14 mouse cellular contexts compared by ENCODE assay signal in the genomic region with DNA sequence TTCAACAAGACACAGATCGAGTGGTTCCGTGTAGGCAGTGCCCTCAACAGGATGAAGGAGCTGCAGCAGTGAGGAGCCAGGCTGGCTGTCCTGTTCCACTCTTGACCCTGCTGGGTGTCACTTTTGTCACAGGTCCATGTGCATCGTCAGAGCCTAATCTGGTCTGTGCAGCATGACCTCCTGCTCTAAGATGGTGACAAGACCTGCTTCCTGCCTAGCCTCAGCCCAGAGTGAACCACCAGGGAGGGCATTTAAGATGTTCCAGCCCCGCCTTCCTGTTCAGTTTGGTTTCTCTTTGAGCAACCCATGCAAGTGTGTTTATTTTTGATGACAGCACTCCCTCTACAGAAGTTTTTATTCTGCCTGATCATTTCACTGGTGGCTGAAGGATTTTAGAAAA. TPM values are rescaled to one million over a fixed set of nuclear protein-coding genes. Genes with fewer than 3 reads are reported as not detected.
DNase-seq lines count a peak whose midpoint lies in the region; ATAC-seq lines count a peak whose summit lies in the region.
"Had no signal": no experiment of that assay in that cellular context is flagged by ENCODE, and none has a peak within 500 bp of the region (broad histone marks: within the 10 kb centered on the region; RNA-seq: fewer than 3 reads in every experiment).

No protein-coding gene starts in this region.

- peak; percentile 21 for DNase-seq in gastrocnemius, postnatal 25 days
- DNase-seq in induced T-regulatory cell, adult 2 months (ENCODE audit: low read depth), result peak; percentile 78
- DNase-seq in natural killer cell, adult 2 months (ENCODE audit: low spot score in 2 of 2), result peak; percentile 31 to 40
- peak; percentile 14 for DNase-seq in thymus, postnatal 0 days (ENCODE audit: low spot score)

- peak; percentile 100 for ATAC-seq in CD4-positive, CD25-positive, alpha-beta regulatory T cell, adult 4 months
- ATAC-seq in common myeloid progenitor, adult 5-6 weeks (replicated peaks; ENCODE audit: low read depth, poor library complexity, severe bottlenecking), result peak; percentile 65
- 0 out of 2 replicates have a peak, but pooled peaks have one; percentile 21 for ATAC-seq in megakaryocyte, adult 5-6 weeks (ENCODE audit: poor library complexity, severe bottlenecking)

RNA-seq across cellular contexts. Expression of a gene that starts 14.6 kb away (rescaled TPM):
- polyA plus RNA-seq in CD4-positive, CD25-positive, alpha-beta regulatory T cell, adult 4 months (2017; shearing (Covaris generic)), result under 1 TPM; 0.44 to 0.51 TPM
- total RNA-seq in common myeloid progenitor, adult 5-6 weeks (2017), result not detected in 2 replicates
- total RNA-seq in gastrocnemius, postnatal 25 days (2021), result not detected
- total RNA-seq in megakaryocyte, adult 5-6 weeks (2015), result 0.62 TPM in 1 of 2 replicates, not detected in the other
- 0.41 and 0.66 TPM in 2 replicates for total RNA-seq in megakaryocyte, adult 5-6 weeks (2017)
- 0.56 and 0.58 TPM in 2 replicates for polyA plus RNA-seq in thymus, postnatal 0 days (2015; fragmentation: Nextera tagmentation; extraction: Ambion mirVana)
- total RNA-seq: G1E; heart, adult 18-20 months; layer of hippocampus, adult 2 months; layer of hippocampus, postnatal 14 days; left cerebral cortex, adult 2 months; left cerebral cortex, postnatal 25 days had no signal
- polyA plus RNA-seq: G1E; kidney, adult 2 months had no signal

Comparison
In these comparisons a context has a peak if more than half of its experiments do, and no peak if none do; other contexts are left out.
1. Peak in every context shown above with its lines: DNase-seq and ATAC-seq.
2. ATAC-seq: peak in every context shown above with its lines; median percentile 100 in CD4-positive, CD25-positive, alpha-beta regulatory T cell, adult 4 months; 65 in common myeloid progenitor, adult 5-6 weeks; 21 in megakaryocyte, adult 5-6 weeks.
3. DNase-seq: peak in every context shown above with its lines; median percentile 78 in induced T-regulatory cell, adult 2 months; 36 in natural killer cell, adult 2 months; 21 in gastrocnemius, postnatal 25 days; 14 in thymus, postnatal 0 days.